Mouse (Mus musculus) midbrain, embryonic 16.5 days (tissue): ENCODE data around the gene Lgmn. TPM values are rescaled to one million over a fixed set of nuclear protein-coding genes. Genes with fewer than 3 reads are reported as not detected.
A peak's percentile ranks its signal among the peaks of the same experiment; 100 is the strongest.

ENCODE experiments used
- ATAC-seq: fragments of 200-750 bp; cut with Nextera tagmentation; 2 replicates; pipeline ENCODE4 v1.8.0; 2017; ENCODE audit warnings: moderate TSS enrichment
- H3K27ac ChIP-seq: fragments of 300-500 bp; sonication (generic); 2 replicates; pipeline ENCODE4 v1.5.1; 2014; ENCODE audit warnings: mild to moderate bottlenecking, low read length, mixed read lengths
- H3K27me3 ChIP-seq: fragments of 300-500 bp; sonication (generic); 2 replicates; pipeline ENCODE4 v1.6.1; 2014; ENCODE audit warnings: low read depth, low read length, mixed read lengths; ENCODE audit not compliant: control insufficient read depth, insufficient read depth
- H3K36me3 ChIP-seq: fragments of 300-500 bp; sonication (generic); 2 replicates; pipeline ENCODE4 v1.6.1; 2014; ENCODE audit warnings: mild to moderate bottlenecking, low read length, moderate library complexity, mixed read lengths; ENCODE audit not compliant: control insufficient read depth, insufficient read depth
- H3K4me1 ChIP-seq: fragments of 300-500 bp; sonication (generic); 2 replicates; pipeline ENCODE4 v1.6.1; 2014; ENCODE audit warnings: mild to moderate bottlenecking, low read length, mixed read lengths; ENCODE audit not compliant: control insufficient read depth, insufficient read depth
- H3K4me2 ChIP-seq: fragments of 300-500 bp; sonication (generic); 2 replicates; pipeline ENCODE4 v1.6.1; 2014; ENCODE audit warnings: mild to moderate bottlenecking, low read length, mixed read lengths
- H3K4me3 ChIP-seq: fragments of 300-500 bp; sonication (generic); 2 replicates; pipeline ENCODE4 v1.5.1; 2014; ENCODE audit warnings: low read depth, mild to moderate bottlenecking, low read length, moderate library complexity, mixed read lengths
- H3K9ac ChIP-seq: fragments of 300-500 bp; sonication (generic); 2 replicates; pipeline ENCODE4 v1.6.1; 2014; ENCODE audit warnings: low read depth, low read length, mixed read lengths
- H3K9me3 ChIP-seq: fragments of 300-500 bp; sonication (generic); replicated peaks from 2 replicates; pipeline ENCODE4 v1.6.1; 2014; ENCODE audit warnings: mild to moderate bottlenecking, low read length, mixed read lengths; ENCODE audit not compliant: control insufficient read depth, poor library complexity, severe bottlenecking
- WGBS: fragments of 180-500 bp; shearing (Covaris S2); extraction: QIAGEN DNeasy Blood & Tissue Kit; methylation state at CpG from one replicate; pipeline ENCODE4 v1.1.7; 2014; 5-methylcytosine and 5-hydroxymethylcytosine counted together
- polyA plus RNA-seq: library from polyadenylated mRNA; unstranded; fragments of >200 nt; fragmentation: Nextera tagmentation; extraction: Ambion mirVana; gene quantifications from 2 replicates; pipeline ENCODE4 v1.2.1, GENCODE M21; 2015

The Lgmn gene
- polyA plus RNA-seq, 1 experiment from 2014 or later = 108 TPM

- Histone ChIP-seq H3K4me3 (no peak overlapping the region), H3K4me1 (no peaks in the 10 kb centered on the region), H3K4me2 (0 out of 2 replicates have a peak overlapping the region, but pooled peaks have one; percentile 21), H3K9me3 (no peaks in the 10 kb centered on the region), H3K27ac (no peak overlapping the region), H3K27me3 (no peaks in the 10 kb centered on the region; the same call in none of the 2 replicates), H3K9ac (no peak overlapping the region), H3K36me3 (peaks cover 7% of the 10 kb centered on the region)
- 22% methylated on average over 8 of the region's 8 CpGs for WGBS
- ATAC-seq = no peak
These were observed 49.6 kb downstream of the Lgmn start for GRCm38 (mm10) chr12:102390042-102390441.

- no peak overlapping the region for H3K9ac ChIP-seq
- peak; percentile 81 for ATAC-seq
- H3K27me3 ChIP-seq = no peaks in the 10 kb centered on the region; the same call in none of the 2 replicates
- H3K36me3 ChIP-seq = no peaks in the 10 kb centered on the region
- no peak overlapping the region for H3K27ac ChIP-seq
- H3K9me3 ChIP-seq = no peaks in the 10 kb centered on the region
- no peaks in the 10 kb centered on the region for H3K4me1 ChIP-seq
- WGBS = 49% methylated on average over 16 of the region's 16 CpGs
- H3K4me3 ChIP-seq = no peak overlapping the region
- no peak overlapping the region for H3K4me2 ChIP-seq
These were observed 52.2 kb downstream of the Lgmn start for GRCm38 (mm10) chr12:102387219-102387917.

- 21% methylated on average over 3 of the region's 3 CpGs for WGBS
- Histone ChIP-seq H3K36me3 (no peaks in the 10 kb centered on the region), H3K27me3 (no peaks in the 10 kb centered on the region; the same call in none of the 2 replicates)
These were observed 54.8 kb downstream of the Lgmn start for GRCm38 (mm10) chr12:102384819-102385218.

GRCm38 (mm10) chr12:102383288-102383687 lies 56.3 kb downstream of the Lgmn start:
- H3K4me3 ChIP-seq = no peak overlapping the region
- H3K36me3 ChIP-seq = no peaks in the 10 kb centered on the region
- H3K4me2 ChIP-seq = no peak overlapping the region
- H3K4me1 ChIP-seq = no peaks in the 10 kb centered on the region
- H3K9ac ChIP-seq = no peak overlapping the region
- no peaks in the 10 kb centered on the region for H3K27me3 ChIP-seq
- H3K9me3 ChIP-seq = no peaks in the 10 kb centered on the region
- H3K27ac ChIP-seq = no peak overlapping the region
- ATAC-seq = no peak
- 92% methylated on average over 9 of the region's 9 CpGs for WGBS

More at GRCm38 (mm10) chr12:102384819-102385218, 54.8 kb downstream of the Lgmn start:
- Histone ChIP-seq H3K4me2 (no peak overlapping the region), H3K9me3 (no peaks in the 10 kb centered on the region), H3K4me3 (no peak overlapping the region), H3K27ac (no peak overlapping the region), H3K4me1 (no peaks in the 10 kb centered on the region), H3K9ac (no peak overlapping the region)
- peak; percentile 43; the same call in 1 of the 2 replicates for ATAC-seq

- no peak for ATAC-seq
- WGBS = 91% methylated on average over 8 of the region's 8 CpGs
- no peaks in the 10 kb centered on the region for H3K9me3 ChIP-seq
- no peaks in the 10 kb centered on the region for H3K27me3 ChIP-seq
- no peak overlapping the region for H3K9ac ChIP-seq
- H3K4me2 ChIP-seq = no peak overlapping the region
- no peaks in the 10 kb centered on the region for H3K36me3 ChIP-seq
- no peak overlapping the region for H3K27ac ChIP-seq
- no peaks in the 10 kb centered on the region for H3K4me1 ChIP-seq
- H3K4me3 ChIP-seq = no peak overlapping the region
These were observed 57.4 kb downstream of the Lgmn start for GRCm38 (mm10) chr12:102382180-102382579.

GRCm38 (mm10) chr12:102372322-102372721 lies 67.3 kb downstream of the Lgmn start:
- Histone ChIP-seq H3K27me3 (no peaks in the 10 kb centered on the region), H3K4me1 (no peaks in the 10 kb centered on the region), H3K9me3 (no peaks in the 10 kb centered on the region), H3K9ac (no peak overlapping the region), H3K4me2 (no peak overlapping the region), H3K36me3 (no peaks in the 10 kb centered on the region), H3K4me3 (no peak overlapping the region), H3K27ac (no peak overlapping the region)
- ATAC-seq = no peak
- 78% methylated on average over 3 of the region's 3 CpGs for WGBS

- no peak for ATAC-seq
- no peaks in the 10 kb centered on the region for H3K27me3 ChIP-seq
- no peaks in the 10 kb centered on the region for H3K36me3 ChIP-seq
- H3K4me3 ChIP-seq = no peak overlapping the region
- H3K9me3 ChIP-seq = no peaks in the 10 kb centered on the region
- no peak overlapping the region for H3K4me2 ChIP-seq
- H3K4me1 ChIP-seq = no peaks in the 10 kb centered on the region
- WGBS = 93% methylated on average over 4 of the region's 4 CpGs
- H3K9ac ChIP-seq = no peak overlapping the region
- no peak overlapping the region for H3K27ac ChIP-seq
These were observed 68.6 kb downstream of the Lgmn start for GRCm38 (mm10) chr12:102370931-102371500.

GRCm38 (mm10) chr12:102369488-102370235 lies 70.0 kb downstream of the Lgmn start:
- ATAC-seq = no peak
- Histone ChIP-seq H3K36me3 (no peaks in the 10 kb centered on the region), H3K4me1 (no peaks in the 10 kb centered on the region), H3K9ac (no peak overlapping the region), H3K4me2 (no peak overlapping the region), H3K27me3 (no peaks in the 10 kb centered on the region), H3K4me3 (no peak overlapping the region), H3K27ac (no peak overlapping the region), H3K9me3 (no peaks in the 10 kb centered on the region)
- 83% methylated on average over 22 of the region's 22 CpGs for WGBS

GRCm38 (mm10) chr12:102368556-102368955 lies 71.1 kb downstream of the Lgmn start:
- H3K9me3 ChIP-seq = no peaks in the 10 kb centered on the region
- no peak overlapping the region for H3K4me3 ChIP-seq
- 85% methylated on average over 14 of the region's 14 CpGs for WGBS
- no peak overlapping the region for H3K9ac ChIP-seq
- no peak for ATAC-seq
- no peaks in the 10 kb centered on the region for H3K36me3 ChIP-seq
- H3K4me2 ChIP-seq = no peak overlapping the region
- no peaks in the 10 kb centered on the region for H3K4me1 ChIP-seq
- H3K27ac ChIP-seq = no peak overlapping the region
- H3K27me3 ChIP-seq = no peaks in the 10 kb centered on the region
